Mouse (Mus musculus) bone marrow macrophage, adult 2 months (primary cell): Measurements from ENCODE around the gene Cntn4.

Experiments used
- CTCF ChIP-seq: IDR thresholded peaks from 2 replicates; pipeline ENCODE4 v1.5.1; 2012; ENCODE audit warnings: low read depth, mild to moderate bottlenecking, low read length, moderate library complexity
- POLR2A ChIP-seq: IDR thresholded peaks from 2 replicates; pipeline ENCODE4 v1.6.1; 2012; ENCODE audit warnings: mild to moderate bottlenecking, low read depth, low read length, borderline replicate concordance

DNA sequence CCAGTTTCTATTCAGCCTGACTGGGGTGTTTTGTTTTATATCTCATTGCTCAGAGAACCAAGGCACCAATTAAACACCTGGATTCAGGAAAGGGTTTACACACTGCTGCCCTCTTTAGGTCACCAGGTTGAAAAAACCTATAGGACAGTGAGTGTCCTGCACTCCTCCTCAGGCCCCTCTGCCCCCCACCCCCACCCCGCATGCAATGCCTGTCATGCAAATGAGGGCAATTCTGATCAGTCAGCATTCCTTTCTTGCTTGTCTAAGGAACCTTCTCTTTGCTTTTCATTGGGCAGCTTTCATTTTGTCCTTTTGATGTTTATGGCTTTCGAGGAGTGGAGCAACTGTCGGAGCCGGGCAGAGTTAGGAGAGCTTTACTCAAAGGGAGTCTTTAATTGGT, 969.5 kb downstream of the Cntn4 start:
- TF ChIP-seq POLR2A (no peak), CTCF (no peak)
